Mouse (Mus musculus) embryonic facial prominence, embryonic 14.5 days (tissue): ENCODE measurements at regions not wholly inside any gene's neighbourhood (a gene's known extent, or its start where the extent isn't known, plus 50 kb on each side); places are given as distances from the start of the nearest gene placed in this dataset.

Experiments used
- ATAC-seq: fragments of 200-750 bp; cut with Nextera tagmentation; 2 replicates; pipeline ENCODE4 v1.8.0; 2017; ENCODE audit warnings: low read depth, moderate number of reproducible peaks, moderate TSS enrichment
- DNase-seq: peaks from one replicate; pipeline ENCODE4 v3.0.0-alpha.2; 2015; ENCODE audit warnings: low spot score
- H3K27ac ChIP-seq: fragments of 300-500 bp; sonication (generic); replicated peaks from 2 replicates; pipeline ENCODE4 v1.5.1; 2014; ENCODE audit warnings: low read depth, mild to moderate bottlenecking, low read length, moderate library complexity
- H3K27me3 ChIP-seq: fragments of 300-500 bp; sonication (generic); replicated peaks from 2 replicates; pipeline ENCODE4 v1.6.1; 2014; ENCODE audit warnings: low read length; ENCODE audit not compliant: control insufficient read depth, insufficient read depth
- H3K36me3 ChIP-seq: fragments of 300-500 bp; sonication (generic); 2 replicates; pipeline ENCODE4 v1.6.1; 2014; ENCODE audit warnings: low read length, mixed read lengths; ENCODE audit not compliant: control insufficient read depth, insufficient read depth
- H3K4me1 ChIP-seq: fragments of 300-500 bp; sonication (generic); 2 replicates; pipeline ENCODE4 v1.6.1; 2014; ENCODE audit warnings: antibody characterized with exemption, low read length; ENCODE audit not compliant: control insufficient read depth, insufficient read depth
- H3K4me2 ChIP-seq: fragments of 300-500 bp; sonication (generic); 2 replicates; pipeline ENCODE4 v1.6.1; 2014; ENCODE audit warnings: low read depth, mild to moderate bottlenecking, low read length, moderate library complexity, mixed read lengths
- H3K4me3 ChIP-seq: fragments of 300-500 bp; sonication (generic); 2 replicates; pipeline ENCODE4 v1.5.1; 2014; ENCODE audit warnings: low read depth, mild to moderate bottlenecking, low read length
- H3K9ac ChIP-seq: fragments of 300-500 bp; sonication (generic); 2 replicates; pipeline ENCODE4 v1.6.1; 2014; ENCODE audit warnings: low read depth, mild to moderate bottlenecking, low read length, moderate library complexity, mixed read lengths
- H3K9me3 ChIP-seq: fragments of 300-500 bp; sonication (generic); 2 replicates; pipeline ENCODE4 v1.6.1; 2016; ENCODE audit warnings: low read length; ENCODE audit not compliant: control insufficient read depth
- WGBS: fragments of 180-500 bp; shearing (Covaris S2); extraction: QIAGEN DNeasy Blood & Tissue Kit; methylation state at CpG from one replicate; pipeline ENCODE4 v1.1.7; 2014; 5-methylcytosine and 5-hydroxymethylcytosine counted together

DNA sequence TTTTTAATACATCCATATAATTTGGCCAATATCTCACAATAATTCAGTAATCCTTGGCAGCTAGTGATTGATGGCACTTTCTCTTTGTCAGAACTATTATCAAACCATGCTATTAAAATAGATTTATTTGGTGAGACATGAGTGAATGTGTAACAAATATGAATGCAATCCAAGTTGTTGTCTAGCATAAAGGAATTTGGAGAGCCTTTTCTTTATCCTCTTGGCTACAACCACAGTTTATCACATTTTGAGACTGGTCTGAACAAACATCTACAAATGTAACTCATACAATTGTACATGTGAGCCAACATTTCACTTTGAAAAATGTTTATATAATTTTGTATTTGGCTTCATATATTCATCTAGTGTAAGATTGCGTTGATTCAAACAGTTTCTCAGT lies 676.5 kb downstream of the Pcdh7 start:
- no peaks in the 10 kb centered on the region for H3K4me1 ChIP-seq
- DNase-seq: peak; percentile 3
- no peak overlapping the region for H3K9ac ChIP-seq
- no peak overlapping the region for H3K27ac ChIP-seq
- H3K9me3 ChIP-seq: no peaks in the 10 kb centered on the region
- 73% methylated on average over 1 of the region's 1 CpGs for WGBS
- no peak overlapping the region for H3K4me3 ChIP-seq
- H3K4me2 ChIP-seq: no peak overlapping the region
- H3K36me3 ChIP-seq: no peaks in the 10 kb centered on the region
- H3K27me3 ChIP-seq: no peaks in the 10 kb centered on the region
- ATAC-seq: no peak

DNA sequence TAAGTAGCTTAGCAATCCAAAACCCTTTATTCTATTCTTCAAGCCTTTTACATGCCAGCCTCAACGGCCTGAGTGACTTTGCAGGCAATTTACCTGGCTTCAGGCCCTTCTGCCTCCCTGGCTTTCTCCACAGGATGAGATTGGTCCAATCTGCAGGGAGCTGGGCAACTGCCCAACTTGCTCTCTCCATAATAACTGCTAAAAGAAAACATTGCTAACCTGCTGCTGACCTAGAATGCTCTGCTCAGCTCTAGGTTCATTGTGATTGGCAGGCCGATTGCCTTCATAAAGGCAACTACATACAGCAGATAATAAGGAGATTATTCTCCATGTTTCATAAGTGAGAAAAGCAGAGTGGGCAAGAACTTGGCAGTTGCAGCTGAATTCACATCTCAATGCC lies 710.5 kb downstream of the Pcdh7 start:
- DNase-seq: peak; percentile 9
- no peaks in the 10 kb centered on the region for H3K4me1 ChIP-seq

DNA sequence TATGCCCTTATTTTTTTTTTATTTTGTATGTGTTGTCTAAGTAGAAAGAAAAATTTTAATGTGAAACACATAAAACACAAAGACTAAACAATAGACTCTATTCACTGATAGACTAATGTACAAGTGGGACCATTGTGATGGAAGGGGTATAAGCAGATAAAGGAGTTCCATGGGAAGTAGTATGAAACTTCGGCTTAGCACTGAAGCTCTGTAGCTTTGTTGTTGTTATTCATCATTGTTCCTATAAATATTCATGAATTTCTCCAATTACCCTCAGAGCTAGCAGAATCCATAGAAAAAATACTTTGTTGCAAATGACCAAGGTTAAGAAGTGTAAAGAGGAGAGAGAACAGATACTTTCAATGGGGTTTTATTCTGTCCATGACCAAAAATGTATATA lies 718.7 kb downstream of the Pcdh7 start:
- Histone ChIP-seq H3K4me2 (no peak overlapping the region), H3K36me3 (no peaks in the 10 kb centered on the region), H3K9ac (no peak overlapping the region), H3K9me3 (no peaks in the 10 kb centered on the region), H3K4me3 (no peak overlapping the region), H3K4me1 (no peaks in the 10 kb centered on the region), H3K27ac (no peak overlapping the region), H3K27me3 (no peaks in the 10 kb centered on the region)
- DNase-seq (no peak), ATAC-seq (no peak)
- 59% methylated on average over 1 of the region's 1 CpGs for WGBS

More for the DNA sequence above, 710.5 kb downstream of the Pcdh7 start:
- no peak for ATAC-seq
- Histone ChIP-seq H3K27ac (no peak overlapping the region), H3K9me3 (no peaks in the 10 kb centered on the region), H3K4me3 (no peak overlapping the region), H3K36me3 (no peaks in the 10 kb centered on the region), H3K27me3 (no peaks in the 10 kb centered on the region), H3K4me2 (no peak overlapping the region), H3K9ac (no peak overlapping the region)
- 55% methylated on average over 2 of the region's 2 CpGs for WGBS
